8 mouse cellular contexts compared by ENCODE assay signal in the genomic region with DNA sequence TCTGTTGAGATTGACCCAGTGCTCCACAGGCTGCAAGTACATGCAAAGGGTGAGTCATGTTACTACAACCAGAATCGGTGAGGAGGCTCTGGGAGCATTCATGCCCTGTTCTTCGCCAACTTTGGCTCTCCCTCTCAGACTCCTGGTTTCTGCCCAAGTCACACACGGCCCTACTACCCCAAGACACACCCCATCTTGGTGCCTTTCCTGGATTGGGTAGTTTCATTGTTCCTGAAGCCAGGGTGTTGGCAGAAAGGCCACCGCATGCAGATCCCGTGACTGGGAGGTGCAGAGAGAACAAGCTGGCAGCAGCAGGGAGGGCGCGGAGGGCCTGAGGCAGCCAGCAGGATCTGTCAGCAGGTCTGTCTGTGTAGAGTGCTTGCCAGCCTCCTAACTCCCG.
DNase-seq lines count a peak whose midpoint lies in the region; ATAC-seq and TF ChIP-seq lines count a peak whose summit lies in the region.

No protein-coding gene starts in this region.

- H3K4me3 ChIP-seq in forebrain, embryonic 16.5 days (replicated peaks; ENCODE audit: low read length), result no peak overlapping the region
- H3K4me3 ChIP-seq in forebrain, embryonic 12.5 days (replicated peaks), result no peak overlapping the region
- no peak overlapping the region for H3K4me3 ChIP-seq in heart, postnatal 0 days (ENCODE audit: low read depth, low read length)
- H3K4me3 ChIP-seq in stomach, postnatal 0 days (ENCODE audit: low read depth, low read length), result no peak overlapping the region

- no peaks in the 10 kb centered on the region for H3K27me3 ChIP-seq in forebrain, embryonic 16.5 days (replicated peaks; ENCODE audit: control insufficient read depth, insufficient read depth, low read length)
- no peaks in the 10 kb centered on the region for H3K27me3 ChIP-seq in forebrain, embryonic 12.5 days
- no peaks in the 10 kb centered on the region for H3K27me3 ChIP-seq in heart, postnatal 0 days (ENCODE audit: control insufficient read depth, insufficient read depth, low read length)
- no peaks in the 10 kb centered on the region for H3K27me3 ChIP-seq in stomach, postnatal 0 days (ENCODE audit: control insufficient read depth, insufficient read depth, low read length)

- H3K27ac ChIP-seq in forebrain, embryonic 16.5 days (ENCODE audit: low read length), result no peak overlapping the region
- no peak overlapping the region for H3K27ac ChIP-seq in forebrain, embryonic 12.5 days
- peak overlapping the region; percentile 72 for H3K27ac ChIP-seq in heart, postnatal 0 days (ENCODE audit: low read depth)
- H3K27ac ChIP-seq in stomach, postnatal 0 days (replicated peaks), result peak overlapping the region; percentile 40; the same call in 1 of the 2 replicates

- H3K9me3 ChIP-seq in forebrain, embryonic 16.5 days (ENCODE audit: control insufficient read depth, low read length), result no peaks in the 10 kb centered on the region
- no peaks in the 10 kb centered on the region for H3K9me3 ChIP-seq in forebrain, embryonic 12.5 days
- peaks cover 4% of the 10 kb centered on the region; the same call in 1 of the 2 replicates for H3K9me3 ChIP-seq in heart, postnatal 0 days (replicated peaks; ENCODE audit: control insufficient read depth, low read length)
- H3K9me3 ChIP-seq in stomach, postnatal 0 days (ENCODE audit: control insufficient read depth, low read length), result 0 out of 2 replicates have a peak, but pooled peaks cover 3% of the 10 kb centered on the region

- peak; percentile 93; the same call in 1 of the 2 replicates for TF ChIP-seq EP300 in heart, postnatal 0 days (IDR thresholded peaks at IDR 0.05; ENCODE audit: low read depth)
- no peak for TF ChIP-seq EP300 in stomach, postnatal 0 days (optimal IDR thresholded peaks at IDR 0.05)

- ATAC-seq in forebrain, embryonic 16.5 days, result 0 out of 2 replicates have a peak, but pooled peaks have one; percentile 36
- no peak for ATAC-seq in forebrain, embryonic 12.5 days (ENCODE audit: low FRiP score)
- ATAC-seq in heart, postnatal 0 days (ENCODE audit: insufficient read depth, low read depth), result peak; percentile 77
- ATAC-seq in stomach, postnatal 0 days (ENCODE audit: low FRiP score, low TSS enrichment), result peak; percentile 80
- no peak for ATAC-seq in erythroblast, adult 5-6 weeks (replicated peaks; ENCODE audit: low FRiP score, poor library complexity, severe bottlenecking)
- no peak for ATAC-seq in megakaryocyte progenitor cell, adult 5-6 weeks (replicated peaks; ENCODE audit: poor library complexity)

- H3K9ac ChIP-seq in forebrain, embryonic 16.5 days (replicated peaks; ENCODE audit: low read depth, low read length), result no peak overlapping the region
- H3K9ac ChIP-seq in forebrain, embryonic 12.5 days, result no peak overlapping the region
- no peak overlapping the region for H3K9ac ChIP-seq in heart, postnatal 0 days (replicated peaks; ENCODE audit: low read depth, low read length)
- H3K9ac ChIP-seq in stomach, postnatal 0 days (ENCODE audit: low read length), result 0 out of 2 replicates have a peak overlapping the region, but pooled peaks have one; percentile 18

- 70% methylated on average over 8 of the region's 8 CpGs for WGBS in forebrain, embryonic 16.5 days
- 89% methylated on average over 8 of the region's 8 CpGs for WGBS in forebrain, embryonic 12.5 days
- 32% methylated on average over 8 of the region's 8 CpGs for WGBS in heart, postnatal 0 days
- 50% methylated on average over 8 of the region's 8 CpGs for WGBS in stomach, postnatal 0 days

- no peaks in the 10 kb centered on the region for H3K36me3 ChIP-seq in forebrain, embryonic 16.5 days (ENCODE audit: control insufficient read depth, insufficient read depth)
- H3K36me3 ChIP-seq in forebrain, embryonic 12.5 days (replicated peaks), result 0 out of 2 replicates have a peak, but pooled peaks cover 4% of the 10 kb centered on the region
- no peaks in the 10 kb centered on the region for H3K36me3 ChIP-seq in heart, postnatal 0 days (replicated peaks; ENCODE audit: control insufficient read depth, insufficient read depth, low read length)
- no peaks in the 10 kb centered on the region for H3K36me3 ChIP-seq in stomach, postnatal 0 days (ENCODE audit: control insufficient read depth, insufficient read depth, low read length)

- H3K4me2 ChIP-seq in forebrain, embryonic 16.5 days (ENCODE audit: low read length), result no peak overlapping the region
- H3K4me2 ChIP-seq in forebrain, embryonic 12.5 days, result no peak overlapping the region
- H3K4me2 ChIP-seq in heart, postnatal 0 days (ENCODE audit: low read depth, low read length), result peak overlapping the region; percentile 15; the same call in 1 of the 2 replicates
- H3K4me2 ChIP-seq in stomach, postnatal 0 days (replicated peaks; ENCODE audit: low read depth), result no peak overlapping the region

- peak; percentile 43 to 79 for DNase-seq in urinary bladder, postnatal 36 days (ENCODE audit: low spot score in 2 of 2)
- DNase-seq in urinary bladder, postnatal 25 days (ENCODE audit: low spot score), result no peak
- peak; percentile 86 for DNase-seq in heart, postnatal 0 days (ENCODE audit: low spot score)
- peak; percentile 79 for DNase-seq in stomach, postnatal 0 days (ENCODE audit: low spot score)

- peaks cover 8% of the 10 kb centered on the region for H3K4me1 ChIP-seq in forebrain, embryonic 16.5 days (replicated peaks; ENCODE audit: control insufficient read depth, insufficient read depth, low read length)
- H3K4me1 ChIP-seq in forebrain, embryonic 12.5 days, result peaks cover 16% of the 10 kb centered on the region
- H3K4me1 ChIP-seq in heart, postnatal 0 days (ENCODE audit: control insufficient read depth, insufficient read depth), result peaks cover 49% of the 10 kb centered on the region
- H3K4me1 ChIP-seq in stomach, postnatal 0 days (replicated peaks; ENCODE audit: control insufficient read depth, insufficient read depth), result peaks cover 2% of the 10 kb centered on the region

- no peak for TF ChIP-seq CTCF in heart, postnatal 0 days (IDR thresholded peaks at IDR 0.05; ENCODE audit: low read depth)
- no peak for TF ChIP-seq CTCF in stomach, postnatal 0 days (IDR thresholded peaks at IDR 0.05; ENCODE audit: low read depth)

Comparison
In these comparisons a context has a peak if more than half of its experiments do, and no peak if none do; other contexts are left out.
1. ATAC-seq: peak in forebrain, embryonic 16.5 days (single experiment), heart, postnatal 0 days (single experiment) and stomach, postnatal 0 days (single experiment); none in forebrain, embryonic 12.5 days (single experiment), erythroblast, adult 5-6 weeks (single experiment) and megakaryocyte progenitor cell, adult 5-6 weeks (single experiment).
2. H3K27ac ChIP-seq: peak in heart, postnatal 0 days (single experiment) and stomach, postnatal 0 days (single experiment); none in forebrain, embryonic 16.5 days (single experiment) and forebrain, embryonic 12.5 days (single experiment).